Mouse (Mus musculus): Measurements from ENCODE around the gene Spag16.
"Not testable (repeated sequence)": the region's sequence is repeated elsewhere in the genome, so short reads cannot be mapped to it uniquely, and the experiment has no call there.

DNA sequence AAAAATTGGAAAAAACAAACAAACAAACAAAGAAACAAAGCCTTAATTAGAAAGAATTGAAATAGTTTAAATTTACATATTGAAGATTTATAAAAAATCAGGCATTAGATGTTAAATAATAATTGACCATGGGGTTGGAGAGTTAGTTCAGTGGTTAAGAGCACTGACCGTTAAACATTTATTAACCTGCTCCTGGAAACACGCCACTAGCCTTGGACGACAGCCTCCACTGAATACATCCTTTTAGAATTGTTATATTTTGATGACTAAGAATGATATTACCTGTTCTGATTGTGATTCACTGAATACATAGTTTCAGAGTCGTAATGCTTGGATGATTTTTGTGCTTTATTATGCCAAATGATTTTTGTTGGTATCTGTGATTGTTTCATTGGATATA, 6.7 kb downstream of the Spag16 start:
- TF ChIP-seq CTCF (conservative IDR thresholded peaks at IDR 0.05 in 1 of 2, IDR thresholded peaks at IDR 0.05 in 1 of 2; ENCODE audit: low read depth in 2 of 2, low read length in 2 of 2); JUND (conservative IDR thresholded peaks at IDR 0.05; ENCODE audit: low read depth, low read length); RCOR1 (conservative IDR thresholded peaks at IDR 0.05; ENCODE audit: low read depth, low read length); POLR2A (IDR thresholded peaks at IDR 0.05; ENCODE audit: low read depth, low read length); SIN3A (IDR thresholded peaks at IDR 0.05; ENCODE audit: low read length); RAD21 (IDR thresholded peaks at IDR 0.05; ENCODE audit: low read depth, low read length); ZC3H11A (IDR thresholded peaks at IDR 0.05; ENCODE audit: low read depth, low read length); BHLHE40 (IDR thresholded peaks at IDR 0.05; ENCODE audit: low read depth, low read length); ELF1 (IDR thresholded peaks at IDR 0.05; ENCODE audit: low read depth, low read length); ZKSCAN1 (IDR thresholded peaks at IDR 0.05; ENCODE audit: borderline replicate concordance, low read depth, low read length); HCFC1 (IDR thresholded peaks at IDR 0.05; ENCODE audit: low read depth, low read length): not testable (repeated sequence)

Data from CH12.LX (cell line).